Mouse (Mus musculus) gastrocnemius, adult 2 months (tissue): ENCODE results near the gene Myadm. TPM values are rescaled to one million over a fixed set of nuclear protein-coding genes. Genes with fewer than 3 reads are reported as not detected.

ENCODE experiments used
- DNase-seq: peaks from one replicate; pipeline ENCODE4 v3.0.0; 2022
- H3K27ac ChIP-seq: fragments of 200-600 bp; 2 replicates; pipeline ENCODE4 v1.8.1; 2022; ENCODE audit warnings: mild to moderate bottlenecking
- H3K4me3 ChIP-seq: fragments of 200-600 bp; 2 replicates; pipeline ENCODE4 v1.8.1; 2022; ENCODE audit warnings: mild to moderate bottlenecking, moderate library complexity
- CTCF ChIP-seq: fragments of 200-600 bp; IDR thresholded peaks from 2 replicates; pipeline ENCODE4 v1.8.1; 2022; ENCODE audit warnings: antibody characterized with exemption, mild to moderate bottlenecking, moderate library complexity
- intact Hi-C: fragments of 180-260 bp; cut with DNase I; formaldehyde crosslinking; loops from one replicate; pipeline ENCODE4 v1.15.1; 2025
- total RNA-seq, 2 experiments: library from RNA; stranded (reverse); gene quantifications; 2 replicates each; pipeline ENCODE4 v1.2.3; 2021

The Myadm gene
- total RNA-seq, 2 experiments from 2014 or later: 17.8 to 37.2 TPM

GRCm38 (mm10) chr7:3304298-3304697 is 15.4 kb downstream of the Myadm start:
- DNase-seq: no peak
- no peak for TF ChIP-seq CTCF
- intact Hi-C loops: loop anchor here (5.0 kb wide), 1 partner anchor 42 kb away; no protein-coding TSS in a partner anchor
- no peak overlapping the region for H3K27ac ChIP-seq
- H3K4me3 ChIP-seq: no peak overlapping the region

- no peak for DNase-seq
- no peak overlapping the region for H3K4me3 ChIP-seq
- intact Hi-C loops: no loop called here
- no peak overlapping the region for H3K27ac ChIP-seq
- no peak for TF ChIP-seq CTCF
These were observed 17.5 kb downstream of the Myadm start for GRCm38 (mm10) chr7:3306400-3306799.

GRCm38 (mm10) chr7:3308646-3309045 is 19.8 kb downstream of the Myadm start:
- TF ChIP-seq CTCF: no peak
- no peak for DNase-seq
- Histone ChIP-seq H3K27ac (no peak overlapping the region), H3K4me3 (no peak overlapping the region)
- intact Hi-C loops: no loop called here

GRCm38 (mm10) chr7:3310233-3310632 is 21.4 kb downstream of the Myadm start:
- no peak overlapping the region for H3K4me3 ChIP-seq
- TF ChIP-seq CTCF: no peak
- no peak overlapping the region for H3K27ac ChIP-seq
- DNase-seq: no peak
- intact Hi-C loops: no loop called here

- Histone ChIP-seq H3K4me3 (no peak overlapping the region), H3K27ac (no peak overlapping the region)
- DNase-seq: no peak
- intact Hi-C loops: no loop called here
- no peak for TF ChIP-seq CTCF
These were observed 24.7 kb downstream of the Myadm start for GRCm38 (mm10) chr7:3313571-3313970.

- no peak for TF ChIP-seq CTCF
- no peak overlapping the region for H3K27ac ChIP-seq
- no peak overlapping the region for H3K4me3 ChIP-seq
- DNase-seq: no peak
- intact Hi-C loops: no loop called here
These were observed 25.2 kb downstream of the Myadm start for GRCm38 (mm10) chr7:3314121-3314520.

- intact Hi-C loops: no loop called here
- H3K27ac ChIP-seq: no peak overlapping the region
- no peak overlapping the region for H3K4me3 ChIP-seq
- DNase-seq: no peak
- TF ChIP-seq CTCF: no peak
These were observed 28.8 kb downstream of the Myadm start for GRCm38 (mm10) chr7:3317704-3318103.

GRCm38 (mm10) chr7:3320856-3321255 is 32.0 kb downstream of the Myadm start:
- intact Hi-C loops: no loop called here
- TF ChIP-seq CTCF: no peak
- no peak overlapping the region for H3K27ac ChIP-seq
- no peak overlapping the region for H3K4me3 ChIP-seq
- no peak for DNase-seq

- no peak overlapping the region for H3K27ac ChIP-seq
- no peak for TF ChIP-seq CTCF
- DNase-seq: no peak
- intact Hi-C loops: no loop called here
- H3K4me3 ChIP-seq: no peak overlapping the region
These were observed 34.9 kb downstream of the Myadm start for GRCm38 (mm10) chr7:3323826-3324225.

- intact Hi-C loops: no loop called here
- no peak for TF ChIP-seq CTCF
- no peak for DNase-seq
- H3K27ac ChIP-seq: no peak overlapping the region
- H3K4me3 ChIP-seq: no peak overlapping the region
These were observed 39.1 kb downstream of the Myadm start for GRCm38 (mm10) chr7:3327961-3328360.

- peak; percentile 98 for TF ChIP-seq CTCF
- Histone ChIP-seq H3K27ac (no peak overlapping the region), H3K4me3 (peak overlapping the region; percentile 38; the same call in 1 of the 2 replicates)
- intact Hi-C loops: loop anchor here (1.0 to 10.0 kb wide), 4 partner anchors 47 to 287 kb away; partner anchors contain the start of genes Ndufa3 and Oscar
- peak; percentile 78 for DNase-seq
These were observed 41.1 kb downstream of the Myadm start for GRCm38 (mm10) chr7:3329776-3330546.

GRCm38 (mm10) chr7:3331171-3331570 is 42.3 kb downstream of the Myadm start:
- no peak for TF ChIP-seq CTCF
- intact Hi-C loops: loop anchor here (5.0 to 10.0 kb wide), 3 partner anchors 46 to 286 kb away; partner anchors contain the start of genes Ndufa3 and Oscar
- DNase-seq: no peak
- Histone ChIP-seq H3K4me3 (peak overlapping the region; percentile 73), H3K27ac (peak overlapping the region; percentile 73)

GRCm38 (mm10) chr7:3331581-3332223 is 42.8 kb downstream of the Myadm start:
- Histone ChIP-seq H3K4me3 (peak overlapping the region; percentile 73), H3K27ac (peak overlapping the region; percentile 73)
- intact Hi-C loops: loop anchor here (5.0 to 10.0 kb wide), 3 partner anchors 46 to 286 kb away; partner anchors contain the start of genes Ndufa3 and Oscar
- DNase-seq: peak; percentile 80
- TF ChIP-seq CTCF: no peak
